Mouse (Mus musculus): Measurements from ENCODE around the gene Pdgfb. TPM values are rescaled to one million over a fixed set of nuclear protein-coding genes. Genes with fewer than 3 reads are reported as not detected.

Pdgfb gene
- polyA plus RNA-seq, 1 experiment from 2014 or later, result 1.9 TPM

DNA sequence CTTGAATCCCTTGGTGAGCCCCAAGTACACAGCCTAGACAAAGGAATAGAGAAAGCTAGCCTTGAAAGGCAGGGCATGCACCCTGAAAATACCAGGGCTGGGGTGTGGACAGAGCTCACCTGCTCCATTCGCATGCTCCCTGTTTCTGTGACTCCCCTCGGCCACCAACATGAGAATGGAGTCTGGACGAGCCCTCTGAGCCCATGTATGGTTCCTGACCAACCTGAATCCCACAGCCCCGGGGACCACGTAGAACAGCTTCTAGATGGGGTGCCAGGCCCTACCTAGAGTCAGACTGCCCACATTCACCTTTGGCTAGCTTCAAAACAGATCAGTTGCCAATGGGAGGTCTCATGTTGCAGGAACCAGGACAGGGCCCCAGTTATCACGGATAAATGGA is 63.6 kb downstream of the Pdgfb start:
- Histone ChIP-seq H3K36me3 (ENCODE audit: control insufficient read depth, insufficient read depth, low read length) (no peaks in the 10 kb centered on the region), H3K4me2 (replicated peaks; ENCODE audit: low read depth, low read length) (no peak overlapping the region), H3K27me3 (ENCODE audit: control insufficient read depth, insufficient read depth, low read length) (0 out of 2 replicates have a peak, but pooled peaks cover 2% of the 10 kb centered on the region), H3K9me3 (ENCODE audit: control insufficient read depth, low read length) (no peaks in the 10 kb centered on the region), H3K4me1 (replicated peaks; ENCODE audit: control insufficient read depth, insufficient read depth, low read length) (peaks cover 14% of the 10 kb centered on the region; the same call in 1 of the 2 replicates), H3K27ac (ENCODE audit: low read depth, low read length) (no peak overlapping the region), H3K4me3 (ENCODE audit: low read depth, low read length) (no peak overlapping the region), H3K9ac (ENCODE audit: low read depth, low read length) (no peak overlapping the region)
- no peak for ATAC-seq (ENCODE audit: low FRiP score)
- DNase-seq (ENCODE audit: low spot score), result no peak
- 73% methylated on average over 6 of the region's 6 CpGs for WGBS

DNA sequence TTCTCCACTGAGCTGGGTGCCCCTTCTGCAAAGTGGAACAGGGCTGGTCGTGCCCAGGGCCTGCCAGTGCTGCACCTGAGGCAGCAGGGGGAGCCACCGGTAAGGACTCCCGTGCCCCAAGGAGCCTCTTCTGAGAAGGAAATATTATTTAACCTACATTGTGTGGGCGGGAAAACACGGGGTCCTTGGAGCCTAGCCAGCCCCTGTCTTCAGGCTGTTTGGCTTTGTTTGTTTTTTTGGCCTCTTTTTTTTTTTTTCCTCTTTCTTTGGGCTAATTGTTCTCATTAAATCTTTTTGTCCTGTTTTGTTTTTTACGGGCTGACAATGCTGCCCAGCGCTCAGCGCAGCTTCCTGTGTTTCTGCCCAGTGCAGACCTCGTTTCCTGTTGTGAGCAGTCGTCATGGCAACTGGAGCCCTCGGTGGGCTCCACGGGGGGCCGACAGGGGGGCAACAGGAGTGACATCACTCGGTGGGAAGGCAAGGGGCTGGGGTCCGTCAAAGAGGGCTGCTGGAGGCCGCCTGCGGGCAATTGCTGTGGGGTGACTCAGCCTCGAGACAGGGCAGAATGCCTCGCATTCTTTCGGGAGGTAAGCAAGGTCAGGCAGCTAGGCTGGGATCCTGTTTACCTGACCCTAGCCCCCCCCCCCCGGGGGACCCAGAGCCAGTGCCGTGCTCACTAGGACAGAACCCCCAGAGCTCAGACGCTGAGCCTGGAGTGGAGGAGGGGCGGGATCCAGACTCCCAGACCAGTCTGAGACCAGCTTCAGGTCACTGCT is 64.3 kb downstream of the Pdgfb start:
- Histone ChIP-seq H3K9me3 (ENCODE audit: control insufficient read depth, low read length) (no peaks in the 10 kb centered on the region), H3K36me3 (ENCODE audit: control insufficient read depth, insufficient read depth, low read length) (no peaks in the 10 kb centered on the region), H3K27ac (ENCODE audit: low read depth, low read length) (0 out of 2 replicates have a peak overlapping the region, but pooled peaks have one; percentile 9), H3K27me3 (ENCODE audit: control insufficient read depth, insufficient read depth, low read length) (0 out of 2 replicates have a peak, but pooled peaks cover 2% of the 10 kb centered on the region), H3K4me3 (ENCODE audit: low read depth, low read length) (peak overlapping the region; percentile 18), H3K4me2 (replicated peaks; ENCODE audit: low read depth, low read length) (peak overlapping the region; percentile 48), H3K9ac (ENCODE audit: low read depth, low read length) (peak overlapping the region; percentile 31), H3K4me1 (replicated peaks; ENCODE audit: control insufficient read depth, insufficient read depth, low read length) (peaks cover 14% of the 10 kb centered on the region; the same call in 1 of the 2 replicates)
- ATAC-seq (ENCODE audit: low FRiP score) (peak; percentile 78), DNase-seq (ENCODE audit: low spot score) (peak; percentile 85)
- WGBS, result 2% methylated on average over 24 of the region's 24 CpGs

DNA sequence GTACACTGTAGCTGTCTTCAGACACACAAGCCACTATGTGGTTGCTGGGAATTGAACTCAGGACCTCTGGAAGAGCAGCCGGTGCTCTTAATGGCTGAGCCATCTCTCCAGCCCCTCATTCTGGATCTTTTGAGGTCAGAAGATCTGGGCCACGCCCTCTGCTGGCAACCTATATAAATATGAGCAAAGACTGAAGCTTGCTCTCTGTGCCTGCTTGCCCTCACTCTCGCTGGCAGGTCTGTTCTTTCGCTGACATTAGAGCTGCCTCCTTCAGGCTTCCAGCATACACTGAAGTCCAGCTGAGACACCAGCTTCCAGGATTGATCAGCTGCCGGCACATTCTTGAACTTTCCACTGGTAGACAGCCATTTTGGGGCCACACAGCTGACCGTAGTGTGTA is 67.1 kb downstream of the Pdgfb start:
- DNase-seq (ENCODE audit: low spot score) (no peak), ATAC-seq (ENCODE audit: low FRiP score) (no peak)
- no peak overlapping the region for H3K9ac ChIP-seq (ENCODE audit: low read depth, low read length)
- H3K27ac ChIP-seq (ENCODE audit: low read depth, low read length), result no peak overlapping the region
- WGBS, result 73% methylated on average over 6 of the region's 6 CpGs
- no peak overlapping the region for H3K4me3 ChIP-seq (ENCODE audit: low read depth, low read length)
- H3K4me2 ChIP-seq (replicated peaks; ENCODE audit: low read depth, low read length), result no peak overlapping the region
- no peaks in the 10 kb centered on the region for H3K9me3 ChIP-seq (ENCODE audit: control insufficient read depth, low read length)
- H3K4me1 ChIP-seq (replicated peaks; ENCODE audit: control insufficient read depth, insufficient read depth, low read length), result peaks cover 14% of the 10 kb centered on the region; the same call in 1 of the 2 replicates
- 0 out of 2 replicates have a peak, but pooled peaks cover 2% of the 10 kb centered on the region for H3K27me3 ChIP-seq (ENCODE audit: control insufficient read depth, insufficient read depth, low read length)
- H3K36me3 ChIP-seq (ENCODE audit: control insufficient read depth, insufficient read depth, low read length), result no peaks in the 10 kb centered on the region

DNA sequence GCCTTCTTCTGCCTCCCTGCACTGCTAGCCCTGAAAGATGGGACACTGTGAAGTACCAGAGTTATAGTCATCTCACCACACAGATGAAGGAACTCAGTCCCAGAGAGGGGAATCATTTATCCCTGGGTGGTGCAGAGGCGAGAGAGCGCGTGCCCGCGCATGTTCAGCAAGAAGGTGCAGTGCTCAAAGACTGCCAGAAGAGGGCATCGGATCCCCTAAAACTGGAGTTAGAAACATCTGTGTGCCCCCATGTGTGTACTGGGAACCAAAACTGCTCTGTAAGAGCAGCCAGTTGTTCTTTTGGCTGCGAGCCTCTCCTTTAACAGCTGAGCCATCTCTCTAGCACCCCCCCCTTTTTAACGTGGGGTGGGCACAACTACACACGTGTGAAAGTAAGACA is 68.0 kb downstream of the Pdgfb start:
- Histone ChIP-seq H3K4me3 (ENCODE audit: low read depth, low read length) (no peak overlapping the region), H3K9me3 (ENCODE audit: control insufficient read depth, low read length) (no peaks in the 10 kb centered on the region), H3K27me3 (ENCODE audit: control insufficient read depth, insufficient read depth, low read length) (0 out of 2 replicates have a peak, but pooled peaks cover under 1% of the 10 kb centered on the region), H3K4me2 (replicated peaks; ENCODE audit: low read depth, low read length) (no peak overlapping the region), H3K27ac (ENCODE audit: low read depth, low read length) (no peak overlapping the region), H3K36me3 (ENCODE audit: control insufficient read depth, insufficient read depth, low read length) (no peaks in the 10 kb centered on the region), H3K4me1 (replicated peaks; ENCODE audit: control insufficient read depth, insufficient read depth, low read length) (peaks cover 14% of the 10 kb centered on the region; the same call in 1 of the 2 replicates), H3K9ac (ENCODE audit: low read depth, low read length) (no peak overlapping the region)
- ATAC-seq (ENCODE audit: low FRiP score) (no peak), DNase-seq (ENCODE audit: low spot score) (peak; percentile 35)
- WGBS, result 59% methylated on average over 9 of the region's 9 CpGs

DNA sequence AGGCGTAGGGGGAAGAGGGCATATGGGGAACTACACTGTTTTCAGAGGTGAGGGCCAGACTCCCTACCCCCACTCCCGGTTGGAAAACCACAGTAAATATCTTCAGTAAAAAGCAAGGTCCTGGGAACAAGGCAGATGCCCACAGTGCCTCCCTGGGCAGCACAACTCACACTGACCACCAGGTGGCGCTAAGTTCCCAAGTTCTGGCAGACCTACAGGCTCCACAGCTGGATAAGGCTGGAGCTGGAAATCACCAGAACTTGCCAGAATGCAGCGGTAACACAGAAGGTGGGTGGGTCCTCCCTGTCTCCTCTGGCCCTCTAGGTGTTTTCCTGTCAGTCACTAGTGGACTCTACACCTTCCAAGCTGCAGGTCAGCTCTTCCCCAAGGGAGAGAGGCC is 68.8 kb downstream of the Pdgfb start:
- H3K27ac ChIP-seq (ENCODE audit: low read depth, low read length), result no peak overlapping the region
- no peak overlapping the region for H3K4me2 ChIP-seq (replicated peaks; ENCODE audit: low read depth, low read length)
- no peak overlapping the region for H3K9ac ChIP-seq (ENCODE audit: low read depth, low read length)
- 15% methylated on average over 4 of the region's 4 CpGs for WGBS
- H3K27me3 ChIP-seq (ENCODE audit: control insufficient read depth, insufficient read depth, low read length), result no peaks in the 10 kb centered on the region
- DNase-seq (ENCODE audit: low spot score) (peak; percentile 93), ATAC-seq (ENCODE audit: low FRiP score) (peak; percentile 58; the same call in 1 of the 2 replicates)
- no peak overlapping the region for H3K4me3 ChIP-seq (ENCODE audit: low read depth, low read length)
- no peaks in the 10 kb centered on the region for H3K36me3 ChIP-seq (ENCODE audit: control insufficient read depth, insufficient read depth, low read length)
- peaks cover 12% of the 10 kb centered on the region; the same call in 1 of the 2 replicates for H3K4me1 ChIP-seq (replicated peaks; ENCODE audit: control insufficient read depth, insufficient read depth, low read length)
- no peaks in the 10 kb centered on the region for H3K9me3 ChIP-seq (ENCODE audit: control insufficient read depth, low read length)

Other genes starting within 250 kb of the Pdgfb start
- gene Dnal4, start 237.1 kb downstream of the Pdgfb start, polyA plus RNA-seq (2014; fragmentation: Nextera tagmentation; extraction: Ambion mirVana), result 61.8 and 71.9 TPM in 2 replicates
- 1.5 and 1.7 TPM in 2 replicates for gene Nptxr, start 210.2 kb downstream of the Pdgfb start, polyA plus RNA-seq (2014; fragmentation: Nextera tagmentation; extraction: Ambion mirVana)
- 0.26 TPM in 1 of 2 replicates, not detected in the other for gene Npcd, start 180.7 kb downstream of the Pdgfb start, polyA plus RNA-seq (2014; fragmentation: Nextera tagmentation; extraction: Ambion mirVana)
- 10.8 and 14.4 TPM in 2 replicates for gene Cbx6, start 180.3 kb downstream of the Pdgfb start, polyA plus RNA-seq (2014; fragmentation: Nextera tagmentation; extraction: Ambion mirVana)
- gene Apobec3, start 123.3 kb downstream of the Pdgfb start, polyA plus RNA-seq (2014; fragmentation: Nextera tagmentation; extraction: Ambion mirVana), result 6.0 and 9.3 TPM in 2 replicates
- gene Cbx7, start 43.9 kb downstream of the Pdgfb start, polyA plus RNA-seq (2014; fragmentation: Nextera tagmentation; extraction: Ambion mirVana), result 1.7 and 2.2 TPM in 2 replicates
- 7.3 and 8.9 TPM in 2 replicates for gene Syngr1, start 76.4 kb upstream of the Pdgfb start, polyA plus RNA-seq (2014; fragmentation: Nextera tagmentation; extraction: Ambion mirVana)
- 1,014 and 1,045 TPM in 2 replicates for gene Rpl3, start 76.9 kb upstream of the Pdgfb start, polyA plus RNA-seq (2014; fragmentation: Nextera tagmentation; extraction: Ambion mirVana)
- gene Tab1, start 118.2 kb upstream of the Pdgfb start, polyA plus RNA-seq (2014; fragmentation: Nextera tagmentation; extraction: Ambion mirVana), result 21.6 and 24.7 TPM in 2 replicates
- 9.6 and 9.8 TPM in 2 replicates for gene Mgat3, start 158.7 kb upstream of the Pdgfb start, polyA plus RNA-seq (2014; fragmentation: Nextera tagmentation; extraction: Ambion mirVana)
- gene Mief1, start 219.0 kb upstream of the Pdgfb start, polyA plus RNA-seq (2014; fragmentation: Nextera tagmentation; extraction: Ambion mirVana), result 38.5 and 39.1 TPM in 2 replicates
- not detected in 2 replicates for gene AC140267.1, start 220.9 kb upstream of the Pdgfb start, polyA plus RNA-seq (2014; fragmentation: Nextera tagmentation; extraction: Ambion mirVana)
- gene Atf4, start 240.2 kb upstream of the Pdgfb start, polyA plus RNA-seq (2014; fragmentation: Nextera tagmentation; extraction: Ambion mirVana), result 140 and 145 TPM in 2 replicates
- gene Rps19bp1, start 249.3 kb upstream of the Pdgfb start, polyA plus RNA-seq (2014; fragmentation: Nextera tagmentation; extraction: Ambion mirVana), result 68.0 and 71.4 TPM in 2 replicates